Mouse (Mus musculus) gastrocnemius, adult 2 months (tissue): ENCODE data around the gene Zfp74. TPM values are rescaled to one million over a fixed set of nuclear protein-coding genes. Genes with fewer than 3 reads are reported as not detected.

Experiments used
- DNase-seq: peaks from one replicate; pipeline ENCODE4 v3.0.0; 2022
- H3K27ac ChIP-seq: fragments of 200-600 bp; 2 replicates; pipeline ENCODE4 v1.8.1; 2022; ENCODE audit warnings: mild to moderate bottlenecking
- H3K4me3 ChIP-seq: fragments of 200-600 bp; 2 replicates; pipeline ENCODE4 v1.8.1; 2022; ENCODE audit warnings: mild to moderate bottlenecking, moderate library complexity
- CTCF ChIP-seq: fragments of 200-600 bp; IDR thresholded peaks from 2 replicates; pipeline ENCODE4 v1.8.1; 2022; ENCODE audit warnings: antibody characterized with exemption, mild to moderate bottlenecking, moderate library complexity
- intact Hi-C: fragments of 180-260 bp; cut with DNase I; formaldehyde crosslinking; loops from one replicate; pipeline ENCODE4 v1.15.1; 2025
- total RNA-seq, 2 experiments: library from RNA; stranded (reverse); gene quantifications; 2 replicates each; pipeline ENCODE4 v1.2.3; 2021

Zfp74 gene
- total RNA-seq, 2 experiments from 2014 or later, result 5.7 to 6.6 TPM

DNA sequence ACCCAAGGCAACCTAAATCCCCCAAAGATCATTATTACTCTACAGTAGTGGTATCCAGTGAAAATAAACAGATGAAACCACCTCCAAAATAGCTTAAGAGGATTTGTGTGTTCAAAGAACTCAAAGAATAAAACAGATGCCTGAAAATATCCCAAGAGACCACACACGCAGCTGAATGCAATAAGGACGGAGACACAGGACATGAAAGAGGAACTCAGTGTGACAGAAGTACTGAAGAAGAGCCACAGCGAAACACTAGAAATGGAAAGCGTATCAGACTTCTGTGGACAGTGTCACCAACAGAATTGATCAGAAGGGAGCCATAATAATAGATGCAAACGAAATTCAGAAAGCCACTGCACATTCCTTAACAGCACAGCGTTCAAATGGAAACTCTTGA lies 15.0 kb downstream of the Zfp74 start:
- TF ChIP-seq CTCF, result no peak
- Histone ChIP-seq H3K27ac (no peak overlapping the region), H3K4me3 (no peak overlapping the region)
- no peak for DNase-seq
- intact Hi-C loops, result no loop called here

DNA sequence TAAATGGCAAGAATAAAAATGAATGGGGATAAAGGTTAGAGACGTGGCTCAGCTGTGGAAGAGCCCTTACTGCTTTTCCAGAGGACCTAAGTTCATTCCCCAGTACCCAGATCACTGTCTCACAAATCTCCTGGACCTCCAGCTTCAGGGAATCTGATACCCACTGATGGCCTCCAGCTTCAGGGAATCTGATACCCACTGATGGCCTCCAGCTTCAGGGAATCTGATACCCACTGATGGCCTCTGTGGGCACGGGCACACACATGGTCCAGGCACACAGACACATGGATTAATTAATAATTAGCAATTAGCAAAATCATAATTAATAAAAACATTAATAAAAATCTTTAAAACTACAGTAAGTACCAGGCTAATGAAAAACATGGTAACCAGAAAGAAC lies 31.1 kb downstream of the Zfp74 start:
- DNase-seq, result peak; percentile 68
- Histone ChIP-seq H3K4me3 (no peak overlapping the region), H3K27ac (peak overlapping the region; percentile 55)
- intact Hi-C loops, result no loop called here
- no peak for TF ChIP-seq CTCF

DNA sequence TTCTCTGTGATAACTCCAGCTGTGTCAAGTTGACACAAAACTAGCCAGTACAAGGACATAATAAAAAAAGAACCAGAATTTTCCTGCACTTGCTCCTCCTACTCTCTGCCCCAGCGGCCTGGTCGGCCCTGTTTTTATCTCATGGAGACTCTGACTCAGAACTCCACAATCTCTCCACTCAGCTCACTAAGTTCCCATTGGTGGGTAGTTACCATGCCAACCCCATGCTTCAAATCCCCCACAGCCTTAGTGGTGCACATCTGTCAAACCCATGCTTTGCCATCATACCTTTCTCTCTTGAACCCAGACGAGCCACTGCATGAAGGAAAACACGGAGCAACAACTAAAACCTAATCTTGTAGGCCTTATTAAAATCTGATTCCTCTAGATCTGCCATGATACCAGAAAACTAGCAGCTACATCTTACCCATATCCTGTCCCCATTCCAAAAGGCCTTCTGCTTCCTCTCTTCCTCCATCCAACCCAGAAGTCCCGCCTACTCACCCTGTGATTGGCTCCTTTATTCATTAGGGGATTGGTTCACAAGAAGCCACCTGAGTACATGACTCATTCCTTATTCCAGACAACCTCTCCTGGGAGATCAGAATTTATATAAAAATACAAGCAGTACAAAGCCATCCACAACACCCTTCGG lies 32.3 kb downstream of the Zfp74 start:
- intact Hi-C loops, result no loop called here
- no peak overlapping the region for H3K27ac ChIP-seq
- no peak overlapping the region for H3K4me3 ChIP-seq
- no peak for TF ChIP-seq CTCF
- DNase-seq, result no peak

DNA sequence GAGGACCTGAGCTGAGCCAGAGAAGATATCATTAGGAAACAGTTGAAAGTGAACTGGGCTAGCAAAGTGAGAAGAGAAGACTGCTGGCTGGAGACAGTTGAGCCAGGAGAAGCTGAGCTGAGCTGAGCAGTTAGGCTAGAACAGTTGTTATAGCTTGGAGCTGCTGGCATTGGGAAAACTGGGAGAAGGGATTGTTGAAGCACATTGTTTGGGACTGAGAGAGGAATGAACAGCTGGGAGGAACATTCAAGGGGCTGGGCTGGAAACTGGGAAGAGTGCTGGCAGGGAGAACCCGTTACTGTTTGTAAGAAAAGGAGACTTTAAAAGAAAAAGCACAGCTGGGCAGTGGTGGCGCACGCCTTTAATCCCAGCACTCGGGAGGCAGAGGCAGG lies 35.8 kb downstream of the Zfp74 start:
- DNase-seq, result peak; percentile 33
- intact Hi-C loops, result no loop called here
- Histone ChIP-seq H3K4me3 (peak overlapping the region; percentile 21), H3K27ac (peak overlapping the region; percentile 83)
- TF ChIP-seq CTCF, result no peak

DNA sequence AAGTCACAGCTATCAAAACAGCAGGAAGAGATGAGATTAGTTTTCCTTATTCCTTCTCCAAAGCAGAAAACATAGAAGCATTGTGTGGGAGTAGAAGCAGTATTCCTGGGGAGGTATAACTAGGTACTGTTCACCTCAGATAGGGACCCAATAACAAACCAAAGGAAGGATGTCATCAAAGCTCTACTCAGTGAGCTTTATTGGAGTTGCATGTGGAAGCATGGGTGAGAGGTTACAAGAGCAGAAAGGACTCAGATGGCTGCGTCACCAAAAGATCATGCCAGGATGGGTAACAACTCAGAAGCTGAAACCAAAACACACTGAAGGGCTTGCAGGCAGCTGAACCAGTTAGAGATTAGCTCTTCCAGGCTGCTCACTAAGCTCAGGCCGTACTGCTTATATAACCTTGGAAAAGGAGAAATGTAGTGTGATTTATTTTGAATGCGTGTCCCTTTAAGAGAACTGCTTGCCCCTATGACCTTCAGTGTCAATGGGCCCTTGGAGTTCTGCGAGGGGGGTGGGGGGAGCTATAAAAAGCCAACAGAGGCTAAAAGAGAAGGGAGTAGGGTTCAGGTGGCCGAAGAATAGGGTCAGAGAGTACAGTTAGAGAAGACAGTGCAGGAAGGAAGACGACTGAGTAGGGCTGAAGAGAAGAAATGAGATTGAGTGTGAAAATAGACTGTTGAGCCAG lies 36.4 kb downstream of the Zfp74 start:
- H3K27ac ChIP-seq, result peak overlapping the region; percentile 83
- H3K4me3 ChIP-seq, result peak overlapping the region; percentile 21; the same call in 1 of the 2 replicates
- intact Hi-C loops, result no loop called here
- no peak for DNase-seq
- TF ChIP-seq CTCF, result no peak

DNA sequence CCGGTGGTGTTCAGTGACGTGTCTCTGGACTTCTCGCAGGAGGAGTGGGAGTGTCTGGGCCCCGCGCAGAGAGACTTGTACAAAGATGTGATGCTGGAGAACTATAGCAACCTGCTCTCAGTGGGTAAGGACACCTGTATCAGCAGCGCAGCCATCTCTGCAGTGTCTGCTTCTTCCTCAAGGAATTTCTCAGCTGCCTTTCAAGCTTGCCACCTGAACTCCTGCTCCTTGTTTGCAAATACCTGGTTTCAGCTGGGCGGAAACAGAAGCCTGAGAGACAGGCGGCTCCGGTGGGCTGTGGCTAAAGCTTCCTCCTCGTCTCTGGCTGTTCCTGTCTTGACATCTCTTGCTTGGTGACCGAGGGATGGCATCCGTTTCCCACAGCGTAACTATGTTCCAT lies 41.7 kb downstream of the Zfp74 start:
- intact Hi-C loops, result no loop called here
- TF ChIP-seq CTCF, result no peak
- DNase-seq, result no peak
- Histone ChIP-seq H3K27ac (no peak overlapping the region), H3K4me3 (no peak overlapping the region)

DNA sequence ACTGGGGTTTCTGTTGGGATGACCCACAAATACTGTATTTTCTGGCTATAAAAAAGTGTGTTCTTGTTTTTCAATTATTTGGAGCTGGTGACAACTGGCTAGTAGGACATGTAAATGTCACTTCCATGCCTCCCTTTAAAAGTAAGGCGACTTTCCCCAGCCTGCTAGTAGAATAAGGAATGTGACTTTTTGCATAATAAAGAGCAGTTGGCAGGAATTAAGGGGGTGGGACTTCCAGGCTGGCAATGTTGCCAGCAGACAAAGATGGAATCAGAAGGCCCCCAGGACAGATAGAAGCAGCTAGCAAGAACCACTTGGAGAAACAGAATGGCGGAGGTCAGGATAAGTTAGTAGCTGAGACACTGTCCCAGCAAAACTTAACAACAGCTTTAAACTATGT lies 43.6 kb downstream of the Zfp74 start:
- peak overlapping the region; percentile 20; the same call in 1 of the 2 replicates for H3K27ac ChIP-seq

DNA sequence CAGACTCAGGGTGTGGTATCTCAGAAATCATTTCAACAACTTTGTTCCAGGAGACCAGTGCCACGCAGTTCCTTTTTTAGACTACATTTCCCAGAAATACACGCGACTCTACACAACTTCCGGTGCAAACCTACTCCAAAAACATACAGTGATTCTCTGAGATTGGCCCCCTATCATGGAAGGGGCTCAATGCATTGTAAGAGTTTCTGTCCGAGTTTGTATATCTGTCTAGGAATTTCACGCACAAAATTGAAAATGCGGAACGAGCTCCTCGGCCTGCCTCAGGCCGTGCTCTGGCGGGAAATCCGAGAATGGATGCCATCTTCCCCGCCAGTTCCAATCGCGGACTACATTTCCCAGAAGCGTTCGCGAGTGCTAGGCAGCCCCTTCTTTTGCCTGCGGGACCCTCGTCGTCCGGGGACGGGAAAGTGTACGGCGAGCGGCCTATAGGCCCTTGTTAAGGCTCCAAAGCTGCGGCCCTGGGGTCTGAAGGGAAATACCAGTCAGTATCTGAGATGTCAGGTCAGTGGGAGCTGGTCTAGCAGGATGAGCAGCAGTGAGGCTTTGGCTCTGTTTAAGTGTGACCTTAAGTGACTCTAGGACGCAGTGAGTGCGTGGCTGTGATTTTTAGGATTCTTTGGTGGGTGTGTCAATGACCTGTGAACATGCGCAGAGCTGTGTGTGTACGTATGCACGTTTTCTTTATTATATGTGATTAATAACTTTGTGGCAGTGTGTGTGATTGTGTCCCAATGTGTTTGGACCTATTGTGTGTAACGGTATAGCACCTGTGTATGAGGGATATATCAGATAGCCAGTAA lies 45.5 kb downstream of the Zfp74 start, which contains the start of gene Zfp383:
Gene Zfp383, plus strand, starts transcription at position 94 of the 821 bp plus-strand sequence.
- intact Hi-C loops, result loop anchor here (2.0 to 5.0 kb wide), 4 partner anchors 56 to 184 kb away; partner anchors contain the start of genes Gm26920, Zfp260, Zfp566 and Zfp568
- Histone ChIP-seq H3K4me3 (peak within 1 kb of the TSS; percentile 94), H3K27ac (peak within 1 kb of the TSS; percentile 93)
- DNase-seq, result peak; percentile 88
- TF ChIP-seq CTCF, result no peak

More for the DNA sequence above, 43.6 kb downstream of the Zfp74 start:
- DNase-seq, result no peak
- TF ChIP-seq CTCF, result no peak
- no peak overlapping the region; the same call in 1 of the 2 replicates for H3K4me3 ChIP-seq
- intact Hi-C loops, result no loop called here

DNA sequence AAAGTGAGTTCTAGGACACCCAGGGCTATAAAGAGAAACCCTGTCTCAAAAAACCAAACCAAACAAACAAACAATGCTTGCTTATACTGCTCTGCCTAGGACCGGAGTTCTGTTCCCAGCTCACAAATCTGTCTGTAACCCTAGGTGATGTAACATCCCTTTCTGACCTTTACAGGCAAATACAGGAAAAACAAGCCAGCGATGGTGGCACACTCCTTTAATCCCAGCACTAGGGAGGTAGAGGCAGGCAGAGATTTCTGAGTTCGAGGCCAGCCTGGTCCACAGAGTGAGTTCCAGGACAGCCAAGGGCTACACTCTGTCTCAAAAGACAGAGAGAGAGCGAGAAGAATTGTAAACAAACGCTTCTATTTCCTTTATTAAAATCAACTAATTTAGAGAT lies 46.7 kb downstream of the Zfp74 start:
- intact Hi-C loops, result loop anchor here (2.0 to 5.0 kb wide), 5 partner anchors 46 to 185 kb away; partner anchors contain the start of genes Gm26920, Zfp260, Zfp566 and Zfp568
- peak overlapping the region; percentile 93 for H3K27ac ChIP-seq
- no peak overlapping the region for H3K4me3 ChIP-seq
- no peak for TF ChIP-seq CTCF
- DNase-seq, result no peak

DNA sequence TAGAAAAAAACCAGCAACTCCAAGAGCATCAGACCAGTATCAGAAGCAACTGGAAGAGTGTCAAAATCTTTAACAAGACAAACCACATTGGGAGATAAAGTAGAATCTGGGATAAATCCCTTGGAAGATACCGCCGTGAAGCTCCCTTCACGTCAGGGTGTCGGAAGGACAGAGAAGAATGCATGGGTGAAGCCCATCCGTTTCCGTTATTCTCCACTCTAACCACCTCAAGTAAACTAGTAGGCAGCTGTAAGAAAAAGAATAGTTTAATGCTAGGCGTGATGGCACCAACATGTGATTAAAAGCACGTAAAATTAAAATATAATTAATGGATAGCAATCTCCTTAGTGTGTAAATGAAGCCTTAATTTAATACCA lies 47.2 kb downstream of the Zfp74 start:
- TF ChIP-seq CTCF, result no peak
- intact Hi-C loops, result loop anchor here (2.0 to 5.0 kb wide), 5 partner anchors 46 to 186 kb away; partner anchors contain the start of genes Gm26920, Zfp260, Zfp566 and Zfp568
- peak overlapping the region; percentile 93 for H3K27ac ChIP-seq
- no peak for DNase-seq
- H3K4me3 ChIP-seq, result peak overlapping the region; percentile 81

DNA sequence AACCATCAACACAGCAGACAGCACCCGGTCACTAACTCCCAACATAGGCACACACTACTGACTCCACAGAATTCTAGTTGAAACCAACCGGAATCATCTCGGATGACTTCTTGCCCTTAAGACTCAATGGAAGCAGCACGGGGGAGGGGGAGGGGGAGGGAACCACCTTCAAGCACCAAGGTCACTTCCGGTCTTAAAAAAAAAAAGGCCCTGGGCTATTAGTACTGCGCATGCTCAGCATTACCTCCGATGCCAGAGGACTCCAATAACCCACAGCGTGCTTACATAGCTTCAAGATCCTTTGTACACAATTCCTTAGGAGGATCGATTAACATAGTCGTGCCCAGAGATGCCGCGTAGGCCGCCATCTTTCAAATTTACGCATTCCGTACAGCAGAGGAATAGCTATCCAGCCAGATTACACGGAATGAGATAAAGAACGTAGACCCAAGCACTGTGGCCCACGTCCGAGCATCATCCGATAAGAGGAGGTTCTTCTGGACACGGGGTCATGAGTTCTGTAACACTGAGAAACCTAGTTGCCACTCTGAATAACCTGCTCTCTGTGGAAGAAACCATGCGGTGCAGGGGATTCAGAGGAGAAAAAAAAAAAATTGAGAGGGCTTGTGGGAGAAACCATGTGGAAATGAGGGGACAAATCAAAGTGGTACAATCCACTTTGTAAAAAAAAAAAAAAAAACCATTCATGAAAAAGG lies 47.8 kb downstream of the Zfp74 start, which contains the start of gene Zfp27:
Gene Zfp27, minus strand, starts transcription at position 607 of the 716 bp plus-strand sequence.
- intact Hi-C loops, result loop anchor here (2.0 to 5.0 kb wide), 5 partner anchors 47 to 186 kb away; partner anchors contain the start of genes Gm26920, Zfp260, Zfp566 and Zfp568

DNA sequence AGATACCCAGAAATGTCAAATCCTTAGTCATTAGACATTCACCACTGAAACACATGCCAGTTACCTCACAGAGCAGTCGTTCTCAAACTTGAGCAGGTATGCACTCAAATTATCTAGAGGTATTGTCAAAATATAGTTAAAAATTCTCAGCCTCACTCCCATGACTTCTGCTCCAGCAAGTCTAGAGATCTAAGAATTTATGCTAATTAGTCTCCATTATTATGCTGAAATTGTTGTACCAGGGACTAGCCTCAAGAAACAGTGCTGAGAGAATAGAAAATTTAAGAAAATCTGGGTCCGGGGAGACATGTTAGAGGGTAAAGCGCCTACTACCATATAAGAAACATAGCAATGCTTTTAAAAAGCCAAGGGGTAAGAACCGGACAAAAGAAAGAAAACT lies 49.8 kb downstream of the Zfp74 start:
- Histone ChIP-seq H3K4me3 (no peak overlapping the region), H3K27ac (no peak overlapping the region)
- intact Hi-C loops, result no loop called here
- no peak for DNase-seq
- no peak for TF ChIP-seq CTCF

More for the DNA sequence above, 47.8 kb downstream of the Zfp74 start, which contains the start of gene Zfp27:
- TF ChIP-seq CTCF, result no peak
- peak within 1 kb of the TSS; percentile 81 for H3K4me3 ChIP-seq
- peak within 1 kb of the TSS; percentile 93 for H3K27ac ChIP-seq
- DNase-seq, result peak; percentile 66
